Mouse (Mus musculus) gastrocnemius, adult 8-10 months (tissue): ENCODE results near the gene Zfp568. TPM values are rescaled to one million over a fixed set of nuclear protein-coding genes. Genes with fewer than 3 reads are reported as not detected.
A peak's percentile ranks its signal among the peaks of the same experiment; 100 is the strongest.

ENCODE experiments used
- DNase-seq, 2 experiments: peaks; one replicate each; pipeline ENCODE4 v3.0.0; 2022; ENCODE audit warnings: low spot score in 2 of 2
- total RNA-seq, 4 experiments: library from RNA; stranded (reverse); gene quantifications; 2 replicates each; pipeline ENCODE4 v1.2.4; 2022

Gene Zfp568
- total RNA-seq, 4 experiments from 2014 or later = 10.9 to 22.2 (median 12.3) TPM

DNA sequence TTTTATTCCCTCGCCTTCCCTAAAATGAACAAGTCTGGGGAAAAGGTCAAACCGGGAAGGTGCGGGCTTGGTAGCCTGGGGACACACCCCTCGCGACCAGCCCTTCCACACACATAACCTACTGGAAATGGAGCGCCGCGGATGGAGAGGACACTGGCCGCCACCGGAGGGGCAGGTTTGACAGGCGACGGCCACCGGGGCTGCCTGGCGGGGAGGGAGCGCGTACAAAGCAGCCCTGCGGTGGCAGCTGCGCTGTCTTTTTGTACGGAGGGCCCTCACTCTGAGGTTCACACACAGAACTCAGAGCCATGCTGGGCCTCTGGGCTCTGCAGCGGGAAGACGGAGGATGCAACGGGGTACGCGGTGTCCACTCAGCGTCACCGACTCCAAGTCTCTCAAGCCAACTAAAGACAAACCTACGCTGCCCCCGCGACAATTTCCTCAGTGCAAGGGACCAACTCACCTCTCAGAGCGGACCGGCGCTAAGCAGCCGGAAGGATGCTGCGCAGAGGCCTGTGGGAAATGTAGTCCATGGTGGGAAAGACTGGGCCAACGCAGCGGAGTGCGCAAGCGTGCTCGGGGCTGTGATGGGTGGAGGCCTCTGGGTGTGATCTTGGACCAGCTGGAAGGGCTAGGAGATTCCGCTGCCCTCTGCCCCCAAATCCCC is 67.3 kb downstream of the Zfp568 start, which contains the start of gene Zfp14:
TSS of gene Zfp14 (minus strand) at position 499 of the 667 bp plus-strand sequence.
- DNase-seq = peak; percentile 67 to 79

DNA sequence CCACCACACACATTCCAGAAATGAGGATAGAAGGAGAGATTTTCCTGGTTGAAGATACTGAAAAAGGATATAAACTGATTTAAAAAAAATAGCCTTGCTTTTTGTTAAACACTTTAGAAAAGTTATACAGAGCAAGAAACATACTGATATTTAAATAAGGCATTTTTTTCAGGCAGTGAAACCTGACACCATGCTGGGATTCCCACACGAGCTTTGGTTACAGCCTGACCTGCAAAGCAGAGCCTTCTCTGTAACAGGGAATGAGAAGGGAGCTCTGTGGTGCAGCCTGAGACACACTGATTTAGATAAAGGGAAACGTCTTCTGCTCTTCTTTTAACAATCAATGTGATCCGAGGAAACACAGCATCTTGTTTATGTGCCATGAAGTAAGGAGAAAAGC is 69.8 kb downstream of the Zfp568 start:
- no peak for DNase-seq

DNA sequence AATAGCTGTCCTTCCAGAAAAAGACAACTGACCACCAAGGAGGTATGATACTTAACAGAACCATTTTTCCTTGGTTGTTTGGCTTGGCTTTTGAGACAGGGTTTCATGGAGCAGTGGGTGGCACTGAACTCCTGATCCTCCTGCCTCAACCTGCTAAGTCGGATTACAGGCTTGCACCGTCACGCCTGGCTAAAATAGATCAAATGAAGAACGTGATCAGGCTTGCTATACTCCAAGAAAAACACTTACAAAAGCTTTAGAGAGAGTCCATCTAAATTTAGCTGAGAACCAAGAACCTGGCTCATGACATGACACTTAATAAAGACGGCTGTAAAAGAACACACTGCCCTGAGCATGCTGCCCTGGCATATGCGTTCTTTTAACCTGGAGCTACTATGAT is 76.6 kb downstream of the Zfp568 start:
- DNase-seq = no peak

- DNase-seq = no peak
These were observed 78.7 kb downstream of the Zfp568 start for GRCm38 (mm10) chr7:30062478-30062877.

- no peak for DNase-seq
These were observed 80.9 kb downstream of the Zfp568 start for GRCm38 (mm10) chr7:30064622-30065021.

GRCm38 (mm10) chr7:30072146-30073028 is 88.6 kb downstream of the Zfp568 start, which contains the start of gene Zfp82:
TSS of gene Zfp82 (minus strand) at chr7:30072900.
- peak; percentile 54 to 79 for DNase-seq

Other genes starting within 250 kb of the Zfp568 start
- 1 to 10 TPM; 6.6 to 9.1 (median 7.4) TPM for gene Zfp84, start 215.4 kb upstream of the Zfp568 start, total RNA-seq
- gene Zfp30, start 200.0 kb upstream of the Zfp568 start, total RNA-seq = 1 to 10 TPM; 1.7 to 2.9 (median 2.5) TPM
- 1 to 10 TPM; 8.1 to 8.9 (median 8.6) TPM for gene Zfp790, start 167.8 kb upstream of the Zfp568 start, total RNA-seq
- gene Zfp940, start 130.3 kb upstream of the Zfp568 start, total RNA-seq = 1 to 10 TPM; 2.6 to 4.6 (median 3.1) TPM
- 1 to 10 TPM; 3.0 to 4.6 (median 3.5) TPM for gene Zfp420, start 124.0 kb upstream of the Zfp568 start, total RNA-seq
- 1 to 10 TPM; 6.5 to 9.3 (median 7.1) TPM for gene Zfp27, start 77.4 kb upstream of the Zfp568 start, total RNA-seq
- 1 to 10 TPM; 5.8 to 7.7 (median 6.9) TPM for gene Zfp383, start 75.7 kb upstream of the Zfp568 start, total RNA-seq
- gene Zfp74, start 29.9 kb upstream of the Zfp568 start, total RNA-seq = 1 to 10 TPM; 4.9 to 7.3 (median 6.3) TPM
- 1 to 10 TPM; 1.2 to 2.1 (median 1.6) TPM for gene Zfp14, start 67.4 kb downstream of the Zfp568 start, total RNA-seq
- 1 to 10 TPM in 3 of 4 experiments, under 1 TPM in 1; 0.19 to 2.2 (median 1.6) TPM for gene Zfp82, start 88.9 kb downstream of the Zfp568 start, total RNA-seq
- 1 to 10 TPM in 1 of 4 experiments, not detected in 3; 1.9 TPM for gene Gm26920, start 106.5 kb downstream of the Zfp568 start, total RNA-seq
- 1 to 10 TPM; 2.3 to 3.7 (median 3.0) TPM for gene Zfp566, start 106.6 kb downstream of the Zfp568 start, total RNA-seq
- gene Zfp260, start 110.8 kb downstream of the Zfp568 start, total RNA-seq = 10 to 100 TPM; 34.0 to 49.3 (median 42.0) TPM
- 1 to 10 TPM in 1 of 4 experiments, under 1 TPM in 3; 0.87 to 1.1 (median 0.95) TPM for gene Zfp382, start 138.0 kb downstream of the Zfp568 start, total RNA-seq
- gene Zfp146, start 185.8 kb downstream of the Zfp568 start, total RNA-seq = 10 to 100 TPM; 22.6 to 31.4 (median 26.4) TPM
- 100 to 1,000 TPM; 730 to 997 (median 888) TPM for gene Cox7a1, start 200.2 kb downstream of the Zfp568 start, total RNA-seq
- 100 to 1,000 TPM; 164 to 196 (median 175) TPM for gene Capns1, start 214.9 kb downstream of the Zfp568 start, total RNA-seq
- gene Polr2i, start 248.0 kb downstream of the Zfp568 start, total RNA-seq = 10 to 100 TPM; 55.8 to 67.4 (median 62.3) TPM
- 10 to 100 TPM; 26.8 to 38.6 (median 31.1) TPM for gene Tbcb, start 248.3 kb downstream of the Zfp568 start, total RNA-seq